In genomic region chr4:150661886-150662285, GRCm38 (mm10) we compare ENCODE assay signal across 11 mouse cellular contexts. TPM values are rescaled to one million over a fixed set of nuclear protein-coding genes. Genes with fewer than 3 reads are reported as not detected.
DNase-seq lines count a peak whose midpoint lies in the region; ATAC-seq and TF ChIP-seq lines count a peak whose summit lies in the region.
"Had no signal": no experiment of that assay in that cellular context is flagged by ENCODE, and none has a peak within 500 bp of the region (broad histone marks: within the 10 kb centered on the region; RNA-seq: fewer than 3 reads in every experiment).

No protein-coding gene starts in this region.

- 0 out of 2 replicates have a peak overlapping the region, but pooled peaks have one; percentile 15 for H3K27ac ChIP-seq in kidney, embryonic 15.5 days
- peak overlapping the region; percentile 56 for H3K27ac ChIP-seq in forebrain, embryonic 10.5 days
- no peak overlapping the region for H3K27ac ChIP-seq in intestine, embryonic 16.5 days (ENCODE audit: low read length)
- 0 out of 2 replicates have a peak overlapping the region, but pooled peaks have one; percentile 3 for H3K27ac ChIP-seq in neural tube, embryonic 12.5 days
- no peak overlapping the region for H3K27ac ChIP-seq in gastrocnemius, adult 2 months

- H3K9ac ChIP-seq in kidney, embryonic 15.5 days = no peak overlapping the region
- H3K9ac ChIP-seq in intestine, embryonic 16.5 days (ENCODE audit: low read depth, low read length) = peak overlapping the region; percentile 42; the same call in 1 of the 2 replicates
- peak overlapping the region; percentile 29; the same call in 1 of the 2 replicates for H3K9ac ChIP-seq in neural tube, embryonic 12.5 days

- H3K4me3 ChIP-seq in kidney, embryonic 15.5 days (replicated peaks) = peak overlapping the region; percentile 19
- peak overlapping the region; percentile 40 for H3K4me3 ChIP-seq in forebrain, embryonic 10.5 days
- H3K4me3 ChIP-seq in intestine, embryonic 16.5 days (ENCODE audit: low read length) = peak overlapping the region; percentile 22; the same call in 1 of the 2 replicates
- H3K4me3 ChIP-seq in neural tube, embryonic 12.5 days = peak overlapping the region; percentile 11; the same call in 1 of the 2 replicates
- no peak overlapping the region for H3K4me3 ChIP-seq in gastrocnemius, adult 2 months

- H3K27me3 ChIP-seq in kidney, embryonic 15.5 days = no peaks in the 10 kb centered on the region
- H3K27me3 ChIP-seq in forebrain, embryonic 10.5 days (ENCODE audit: poor library complexity, severe bottlenecking) = peaks cover 27% of the 10 kb centered on the region
- no peaks in the 10 kb centered on the region for H3K27me3 ChIP-seq in intestine, embryonic 16.5 days (replicated peaks; ENCODE audit: control insufficient read depth, insufficient read depth, low read length)
- H3K27me3 ChIP-seq in neural tube, embryonic 12.5 days (replicated peaks) = no peaks in the 10 kb centered on the region
- H3K27me3 ChIP-seq: CH12.LX had no signal

- intact Hi-C loops in gastrocnemius, adult 2 months (cut with DNase I) = no loop called here

- H3K4me1 ChIP-seq in kidney, embryonic 15.5 days = peaks cover 24% of the 10 kb centered on the region
- H3K4me1 ChIP-seq in forebrain, embryonic 10.5 days = peaks cover 23% of the 10 kb centered on the region
- H3K4me1 ChIP-seq in intestine, embryonic 16.5 days (ENCODE audit: control insufficient read depth, insufficient read depth, low read length) = peaks cover 10% of the 10 kb centered on the region; the same call in 1 of the 2 replicates
- peaks cover 22% of the 10 kb centered on the region for H3K4me1 ChIP-seq in neural tube, embryonic 12.5 days

- no peaks in the 10 kb centered on the region for H3K36me3 ChIP-seq in kidney, embryonic 15.5 days
- H3K36me3 ChIP-seq in forebrain, embryonic 10.5 days (replicated peaks) = no peaks in the 10 kb centered on the region
- no peaks in the 10 kb centered on the region for H3K36me3 ChIP-seq in intestine, embryonic 16.5 days (ENCODE audit: control insufficient read depth, insufficient read depth, low read length)
- no peaks in the 10 kb centered on the region for H3K36me3 ChIP-seq in neural tube, embryonic 12.5 days

- ATAC-seq in kidney, embryonic 15.5 days (replicated peaks; ENCODE audit: low FRiP score) = no peak; the same call in 1 of the 2 replicates
- no peak for ATAC-seq in intestine, embryonic 16.5 days
- ATAC-seq in neural tube, embryonic 12.5 days (ENCODE audit: low FRiP score, low read depth) = 0 out of 2 replicates have a peak, but pooled peaks have one; percentile 19

- H3K4me2 ChIP-seq in kidney, embryonic 15.5 days = peak overlapping the region; percentile 57
- H3K4me2 ChIP-seq in intestine, embryonic 16.5 days (ENCODE audit: low read depth, low read length) = peak overlapping the region; percentile 37
- peak overlapping the region; percentile 54 for H3K4me2 ChIP-seq in neural tube, embryonic 12.5 days (replicated peaks)

- no peak for DNase-seq in kidney, adult 8-10 months
- DNase-seq in forebrain, embryonic 10.5 days (ENCODE audit: extremely low spot score, low spot score) = no peak
- no peak for DNase-seq in gastrocnemius, adult 2 months
- DNase-seq in layer of hippocampus, postnatal 10 days (ENCODE audit: low spot score in 2 of 2) = no peak
- DNase-seq in kidney, postnatal 4 days = no peak
- DNase-seq: cerebellum, postnatal 10 days; gastrocnemius, postnatal 25 days had no signal

- WGBS in kidney, embryonic 15.5 days = 6% methylated on average over 13 of the region's 13 CpGs
- WGBS in forebrain, embryonic 10.5 days = 4% methylated on average over 13 of the region's 13 CpGs
- WGBS in intestine, embryonic 16.5 days = 17% methylated on average over 13 of the region's 13 CpGs
- WGBS in neural tube, embryonic 12.5 days = 3% methylated on average over 13 of the region's 13 CpGs

- no peaks in the 10 kb centered on the region for H3K9me3 ChIP-seq in kidney, embryonic 15.5 days (replicated peaks)
- peaks cover 1% of the 10 kb centered on the region; the same call in 1 of the 2 replicates for H3K9me3 ChIP-seq in forebrain, embryonic 10.5 days
- H3K9me3 ChIP-seq in intestine, embryonic 16.5 days (ENCODE audit: control insufficient read depth, low read length) = no peaks in the 10 kb centered on the region; the same call in 1 of the 2 replicates
- H3K9me3 ChIP-seq in neural tube, embryonic 12.5 days = no peaks in the 10 kb centered on the region

- TF ChIP-seq CTCF in gastrocnemius, adult 2 months (IDR thresholded peaks at IDR 0.05) = no peak

RNA-seq across cellular contexts. Expression of gene Slc45a1, which starts 9.9 kb away (rescaled TPM):
- 0.28 and 0.30 TPM in 2 replicates for polyA plus RNA-seq in kidney, embryonic 15.5 days (2015; fragmentation: Nextera tagmentation; extraction: Ambion mirVana)
- polyA plus RNA-seq in forebrain, embryonic 10.5 days (2016; fragmentation: Nextera tagmentation; extraction: Ambion mirVana) = 1.1 and 1.6 TPM in 2 replicates
- 0.93 and 1.0 TPM in 2 replicates for polyA plus RNA-seq in intestine, embryonic 16.5 days (2015; fragmentation: Nextera tagmentation; extraction: Ambion mirVana)
- polyA plus RNA-seq in neural tube, embryonic 12.5 days (2016; fragmentation: Nextera tagmentation; extraction: Ambion mirVana) = 16.6 and 21.0 TPM in 2 replicates
- total RNA-seq in gastrocnemius, adult 2 months (2021) = not detected
- 10 to 100 TPM; 43.2 to 45.3 TPM for total RNA-seq in layer of hippocampus, postnatal 10 days (2021)
- total RNA-seq: CH12.LX; gastrocnemius, postnatal 25 days had no signal

Comparison
In these comparisons a context has a peak if more than half of its experiments do, and no peak if none do; other contexts are left out.
1. H3K27ac ChIP-seq: peak in kidney, embryonic 15.5 days (single experiment), forebrain, embryonic 10.5 days (single experiment) and neural tube, embryonic 12.5 days (single experiment); none in intestine, embryonic 16.5 days (single experiment) and gastrocnemius, adult 2 months (single experiment).
2. Peak in every context shown above with its lines, with median percentiles within 50 percentile points of each other: H3K4me2 ChIP-seq.